Mouse (Mus musculus) liver, embryonic 14.5 days (tissue): Measurements from ENCODE around the gene Acta2. TPM values are rescaled to one million over a fixed set of nuclear protein-coding genes. Genes with fewer than 3 reads are reported as not detected.
"Not testable (repeated sequence)": the region's sequence is repeated elsewhere in the genome, so short reads cannot be mapped to it uniquely, and the experiment has no call there.

Experiments used
- ATAC-seq: fragments of 200-750 bp; cut with Nextera tagmentation; 2 replicates; pipeline ENCODE4 v1.8.0; 2017; ENCODE audit warnings: moderate number of reproducible peaks, mild to moderate bottlenecking, moderate library complexity; ENCODE audit not compliant: insufficient read depth
- DNase-seq, 3 experiments: peaks; one replicate each; pipeline ENCODE4 v3.0.0-alpha.2; 2012 to 2013; ENCODE audit warnings: low read depth in 3 of 3, low spot score in 3 of 3
- H3K27ac ChIP-seq: fragments of 300-500 bp; sonication (generic); 2 replicates; pipeline ENCODE4 v1.5.1; 2014; ENCODE audit warnings: moderate library complexity, mild to moderate bottlenecking, control low read depth, inconsistent platforms
- H3K27me3 ChIP-seq: fragments of 300-500 bp; sonication (generic); 2 replicates; pipeline ENCODE4 v1.6.1; 2014; ENCODE audit warnings: mild to moderate bottlenecking, low read length, moderate library complexity; ENCODE audit not compliant: control insufficient read depth, insufficient read depth
- H3K36me3 ChIP-seq: fragments of 300-500 bp; sonication (generic); replicated peaks from 2 replicates; pipeline ENCODE4 v1.6.1; 2014; ENCODE audit warnings: low read depth; ENCODE audit not compliant: control insufficient read depth, insufficient read depth
- H3K4me1 ChIP-seq, 2 experiments: fragments of 200-500 bp in 1 of 2; fragments of 300-500 bp in 1 of 2; sonication (generic) in 1 of 2; replicated peaks; 2 replicates each; pipeline ENCODE4 v1.6.1; 2012 to 2014; ENCODE audit warnings: antibody characterized with exemption in 1 of 2, inconsistent platforms in 1 of 2, low read length in 1 of 2; ENCODE audit not compliant: control insufficient read depth in 2 of 2, insufficient read depth in 2 of 2
- H3K4me2 ChIP-seq: fragments of 300-500 bp; sonication (generic); 2 replicates; pipeline ENCODE4 v1.6.1; 2014; ENCODE audit warnings: low read depth, mild to moderate bottlenecking, control low read depth, moderate library complexity
- H3K4me3 ChIP-seq, 2 experiments: fragments of 200-500 bp in 1 of 2; fragments of 300-500 bp in 1 of 2; sonication (generic) in 1 of 2; 2 replicates each; pipeline ENCODE4 v1.5.1; 2012 to 2014; ENCODE audit warnings: low read depth in 2 of 2, low read length in 2 of 2, mild to moderate bottlenecking in 2 of 2, control low read depth in 1 of 2, inconsistent platforms in 1 of 2, moderate library complexity in 1 of 2; ENCODE audit not compliant: insufficient read depth in 1 of 2
- H3K9ac ChIP-seq: fragments of 300-500 bp; sonication (generic); replicated peaks from 2 replicates; pipeline ENCODE4 v1.6.1; 2014; ENCODE audit warnings: mild to moderate bottlenecking, control low read depth, moderate library complexity
- H3K9me3 ChIP-seq: fragments of 300-500 bp; sonication (generic); 2 replicates; pipeline ENCODE4 v1.6.1; 2016; ENCODE audit warnings: low read length, mixed read lengths; ENCODE audit not compliant: control insufficient read depth
- CTCF ChIP-seq: IDR thresholded peaks from 2 replicates; pipeline ENCODE4 v1.5.1; 2016; ENCODE audit warnings: antibody characterized with exemption, low read depth, control low read depth
- EP300 ChIP-seq: IDR thresholded peaks from 2 replicates; pipeline ENCODE4 v1.6.1; 2016; ENCODE audit warnings: antibody characterized with exemption, low read depth
- WGBS: fragments of 180-500 bp; shearing (Covaris S2); extraction: QIAGEN DNeasy Blood & Tissue Kit; methylation state at CpG from one replicate; pipeline ENCODE4 v1.1.7; 2014; ENCODE audit not compliant: insufficient replicate concordance; 5-methylcytosine and 5-hydroxymethylcytosine counted together
- polyA plus RNA-seq, 2 experiments: library from polyadenylated mRNA; depleted of rRNA in 1 of 2; stranded (reverse) in 1 of 2; unstranded in 1 of 2; fragments of >200 nt; fragmentation: Nextera tagmentation in 1 of 2; extraction: Ambion mirVana in 1 of 2; gene quantifications; 2 replicates each; pipeline versions ENCODE4 v1.2.1 to v1.2.3; 2012 to 2014

Gene Acta2
- polyA plus RNA-seq, 2 experiments = 11.9 to 12.8 TPM

- TF ChIP-seq CTCF = no peak
- TF ChIP-seq EP300 = no peak
- DNase-seq (no peak), ATAC-seq (no peak)
- Histone ChIP-seq H3K36me3 (no peaks in the 10 kb centered on the region), H3K27ac (no peak overlapping the region), H3K4me3 (no peak overlapping the region), H3K4me1 (peaks cover 0 to 7% of the 10 kb centered on the region in 2 experiments; a peak in 2 of 4 replicates), H3K9me3 (no peaks in the 10 kb centered on the region), H3K9ac (no peak overlapping the region), H3K27me3 (no peaks in the 10 kb centered on the region), H3K4me2 (no peak overlapping the region)
- WGBS = 73% methylated on average over 8 of the region's 8 CpGs
Observed at GRCm38 (mm10) chr19:34209930-34210581, 45.3 kb downstream of the Acta2 start.

- H3K27me3 ChIP-seq = no peaks in the 10 kb centered on the region
- no peak overlapping the region for H3K4me2 ChIP-seq
- H3K27ac ChIP-seq = no peak overlapping the region
- H3K36me3 ChIP-seq = no peaks in the 10 kb centered on the region
- no peaks in the 10 kb centered on the region for H3K9me3 ChIP-seq
- no peak overlapping the region for H3K9ac ChIP-seq
- H3K4me1 ChIP-seq = peaks cover 0 to 7% of the 10 kb centered on the region in 2 experiments; a peak in 2 of 4 replicates
- no peak overlapping the region for H3K4me3 ChIP-seq
- no peak for TF ChIP-seq EP300
- DNase-seq = no peak
- ATAC-seq = no peak
- 53% methylated on average over 3 of the region's 3 CpGs for WGBS
Observed at GRCm38 (mm10) chr19:34209031-34209430, 46.4 kb downstream of the Acta2 start.

- H3K27me3 ChIP-seq = no peaks in the 10 kb centered on the region
- H3K27ac ChIP-seq = no peak overlapping the region
- no peak overlapping the region for H3K4me3 ChIP-seq
- no peaks in the 10 kb centered on the region for H3K9me3 ChIP-seq
- WGBS = 67% methylated on average over 8 of the region's 8 CpGs
- no peak for TF ChIP-seq CTCF
- TF ChIP-seq EP300 = no peak
- no peak for DNase-seq
- H3K4me2 ChIP-seq = no peak overlapping the region
- no peaks in the 10 kb centered on the region for H3K36me3 ChIP-seq
- no peak overlapping the region for H3K9ac ChIP-seq
- ATAC-seq = no peak
- H3K4me1 ChIP-seq = peaks cover 0 to 2% of the 10 kb centered on the region in 2 experiments; a peak in 1 of 4 replicates
Observed at GRCm38 (mm10) chr19:34206760-34207440, 48.5 kb downstream of the Acta2 start.

- DNase-seq, H3K27ac ChIP-seq, H3K9me3 ChIP-seq, H3K9ac ChIP-seq, H3K27me3 ChIP-seq, H3K4me1 ChIP-seq, ATAC-seq, H3K4me3 ChIP-seq, H3K36me3 ChIP-seq, H3K4me2 ChIP-seq: not testable (repeated sequence)
- WGBS = 54% methylated on average over 3 of the region's 4 CpGs
Observed at GRCm38 (mm10) chr19:34206128-34206527, 49.3 kb downstream of the Acta2 start.

GRCm38 (mm10) chr19:34202668-34203067 is 52.7 kb downstream of the Acta2 start:
- no peak for ATAC-seq
- DNase-seq = no peak
- Histone ChIP-seq H3K9ac (no peak overlapping the region), H3K27me3 (no peaks in the 10 kb centered on the region), H3K36me3 (no peaks in the 10 kb centered on the region), H3K4me1 (no peaks in the 10 kb centered on the region), H3K4me2 (no peak overlapping the region), H3K27ac (no peak overlapping the region), H3K9me3 (no peaks in the 10 kb centered on the region), H3K4me3 (no peak overlapping the region)
- 52% methylated on average over 2 of the region's 2 CpGs for WGBS
- TF ChIP-seq CTCF (no peak), EP300 (no peak)
